Mouse (Mus musculus): ENCODE results near the gene Col5a1.

DNA sequence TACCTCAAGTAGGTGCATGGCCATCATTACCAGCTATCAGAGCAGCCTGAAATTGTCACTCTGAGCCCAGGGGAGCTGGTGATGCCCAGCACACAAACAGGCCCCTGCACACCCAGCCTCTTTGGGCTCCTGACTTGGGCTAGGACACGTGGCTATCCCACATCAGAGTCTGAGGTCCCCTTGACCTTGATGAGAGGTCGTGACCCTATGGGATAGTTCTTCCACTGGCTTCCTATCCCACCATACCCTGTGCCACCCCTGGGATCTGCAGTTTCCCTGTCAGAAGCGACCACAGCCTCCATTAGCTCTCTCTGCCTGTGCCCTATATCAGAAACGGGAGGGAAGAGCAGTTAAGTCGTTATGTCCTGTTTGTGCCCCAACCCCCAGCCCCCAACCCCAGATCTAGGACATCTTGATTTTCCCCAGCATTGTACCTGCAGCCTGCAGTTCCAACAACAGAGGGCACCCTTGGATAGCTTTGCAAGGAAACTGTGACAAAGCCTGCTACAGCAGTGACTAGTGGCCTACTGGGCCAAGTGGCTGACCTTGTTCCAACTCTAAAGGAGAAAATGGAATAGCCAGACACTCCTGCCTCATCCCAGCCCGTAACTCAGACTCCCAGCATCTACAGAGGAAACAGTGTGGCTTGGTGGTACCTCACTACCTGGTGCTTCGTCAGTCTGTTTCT lies 40.4 kb downstream of the Col5a1 start:
- TF ChIP-seq POLR2A (IDR thresholded peaks at IDR 0.05; ENCODE audit: low read depth, low read length) (no peak), CTCF (IDR thresholded peaks at IDR 0.05; ENCODE audit: extremely low read depth, insufficient read depth, insufficient read length, insufficient replicate concordance) (no peak)

Measured in spleen, adult 2 months (tissue).